Mouse (Mus musculus) MEL (cell line): Measurements from ENCODE around the gene Snf8.

Experiments used
- GATA1 ChIP-seq: IDR thresholded peaks from 2 replicates; pipeline ENCODE4 v1.6.1; 2011; ENCODE audit warnings: low read depth, low read length, improper control_type of control experiment
- RCOR1 ChIP-seq: IDR thresholded peaks from 2 replicates; pipeline ENCODE4 v1.6.1; 2012; ENCODE audit warnings: low read depth, mild to moderate bottlenecking, inconsistent platforms, low read length, improper control_type of control experiment
- SMC3 ChIP-seq: IDR thresholded peaks from 2 replicates; pipeline ENCODE4 v1.6.1; 2011; ENCODE audit warnings: low read depth, low read length, improper control_type of control experiment

DNA sequence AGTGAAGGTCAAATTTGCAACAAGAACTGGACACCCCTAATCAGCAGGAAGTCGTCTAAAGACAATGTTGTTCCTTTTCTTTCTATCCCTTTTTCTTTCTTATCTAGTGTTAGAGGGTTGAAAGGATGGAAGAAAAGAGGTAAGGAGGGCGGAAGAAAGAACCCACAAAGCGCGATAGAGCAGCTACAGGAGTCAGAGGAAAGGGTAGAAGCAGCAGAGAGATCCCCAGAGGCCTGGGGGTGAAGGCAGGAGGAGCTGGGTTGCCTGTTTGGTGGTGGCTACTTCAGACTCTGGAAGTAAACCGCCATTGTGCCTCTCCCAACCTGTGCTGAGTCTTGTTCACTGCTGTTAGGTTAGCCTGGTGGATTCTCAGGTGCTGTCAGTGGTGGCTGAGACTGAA is 6.6 kb upstream of the Snf8 start:
- TF ChIP-seq RCOR1 (no peak), GATA1 (peak; percentile 78), SMC3 (no peak; the same call in 1 of the 2 replicates)
